ENCODE assay signal across 16 mouse cellular contexts in the genomic region with DNA sequence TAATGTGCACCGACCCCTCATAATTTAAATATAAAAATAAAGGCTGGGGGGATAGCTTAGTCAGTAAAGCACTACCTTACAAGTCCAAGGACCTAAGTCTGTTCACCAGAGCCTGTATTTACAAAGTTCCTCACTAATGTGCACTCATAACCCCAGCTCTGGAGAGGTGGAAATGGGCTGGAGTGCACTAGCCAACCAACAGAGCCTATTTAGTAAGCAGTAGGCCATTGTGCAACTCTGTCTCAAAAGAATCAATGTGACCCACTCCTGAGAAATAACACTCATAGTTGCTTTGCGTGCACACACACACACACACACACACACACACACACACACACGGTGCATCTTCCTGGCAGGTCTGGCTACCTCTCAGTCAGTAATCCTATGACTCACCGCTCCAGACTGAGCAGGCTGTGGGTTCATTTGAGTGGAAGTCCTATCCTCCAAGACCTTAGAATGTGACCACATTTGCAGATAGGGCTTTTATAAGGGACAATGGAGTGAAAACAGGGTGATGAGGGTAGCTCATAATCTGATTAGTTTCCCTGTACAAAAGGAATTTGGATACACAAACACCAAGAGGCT.
"Had no signal": no experiment of that assay in that cellular context is flagged by ENCODE, and none has a peak within 500 bp of the region (broad histone marks: within the 10 kb centered on the region; RNA-seq: fewer than 3 reads in every experiment).

No protein-coding gene starts in this region.

- H3K4me2 ChIP-seq: midbrain, embryonic 11.5 days had no signal

- H3K9ac ChIP-seq: liver, embryonic 14.5 days had no signal

- H3K4me3 ChIP-seq: layer of hippocampus, adult 2 months had no signal

- H3K27ac ChIP-seq: kidney, postnatal 0 days; layer of hippocampus, adult 2 months; liver, embryonic 14.5 days; stomach, postnatal 0 days had no signal

- ATAC-seq: intestine, embryonic 16.5 days had no signal

- DNase-seq: kidney, adult 2 months; kidney, postnatal 25 days; layer of hippocampus, adult 9-11 months; lung, adult 2 months; lung, postnatal 36 days; midbrain, embryonic 14.5 days; right cerebral cortex, postnatal 4 days; thymus, adult 2 months; thymus, postnatal 14 days; thymus, postnatal 4 days had no signal
